Mouse (Mus musculus): ENCODE measurements around the gene Ccn6.
A peak's percentile ranks its signal among the peaks of the same experiment; 100 is the strongest.

The Ccn6 gene

GRCm38 (mm10) chr10:39158306-39158705 is 5.3 kb downstream of the Ccn6 start:
- no peak for DNase-seq

GRCm38 (mm10) chr10:39157321-39157720 is 6.3 kb downstream of the Ccn6 start:
- DNase-seq: no peak

- no peak for DNase-seq
Observed at GRCm38 (mm10) chr10:39156719-39157118, 6.9 kb downstream of the Ccn6 start.

- no peak for DNase-seq
Observed at GRCm38 (mm10) chr10:39142216-39142615, 21.4 kb downstream of the Ccn6 start.

GRCm38 (mm10) chr10:39141401-39141800 is 22.2 kb downstream of the Ccn6 start:
- no peak for DNase-seq

- DNase-seq: no peak
Observed at GRCm38 (mm10) chr10:39140843-39141242, 22.8 kb downstream of the Ccn6 start.

GRCm38 (mm10) chr10:39138761-39139160 is 24.8 kb downstream of the Ccn6 start:
- no peak for DNase-seq

- DNase-seq: no peak
Observed at GRCm38 (mm10) chr10:39137766-39138165, 25.8 kb downstream of the Ccn6 start.

- DNase-seq: peak; percentile 84
Observed at GRCm38 (mm10) chr10:39133462-39134310, 29.9 kb downstream of the Ccn6 start, which contains the start of the genes Fam229b and Tube1. Gene Fam229b, minus strand, starts transcription at chr10:39133914. Gene Tube1, plus strand, starts transcription at chr10:39133976.

GRCm38 (mm10) chr10:39121412-39121811 is 42.2 kb downstream of the Ccn6 start:
- DNase-seq: no peak

GRCm38 (mm10) chr10:39109489-39109874 is 54.1 kb downstream of the Ccn6 start:
- no peak for DNase-seq

GRCm38 (mm10) chr10:39108837-39109488 is 54.6 kb downstream of the Ccn6 start:
- no peak for DNase-seq

GRCm38 (mm10) chr10:39106935-39107334 is 56.7 kb downstream of the Ccn6 start:
- DNase-seq: no peak

GRCm38 (mm10) chr10:39106413-39106812 is 57.2 kb downstream of the Ccn6 start:
- DNase-seq: no peak

GRCm38 (mm10) chr10:39104803-39105449 is 58.7 kb downstream of the Ccn6 start:
- DNase-seq: no peak

Measured in right cerebral cortex, postnatal 4 days (tissue).